Mouse (Mus musculus) neutrophil, adult 5-6 weeks (primary cell): ENCODE measurements at regions not wholly inside any gene's neighbourhood (a gene's known extent, or its start where the extent isn't known, plus 50 kb on each side); places are given as distances from the start of the nearest gene placed in this dataset.

ENCODE experiments used
- ATAC-seq: fragments of 151-379, 151-347 bp; 2 replicates; pipeline ENCODE4 v1.8.0; 2017; ENCODE audit warnings: mild to moderate bottlenecking, moderate TSS enrichment; ENCODE audit not compliant: insufficient number of reproducible peaks, poor library complexity, low FRiP score, severe bottlenecking; ENCODE audit errors: extremely low read depth

DNA sequence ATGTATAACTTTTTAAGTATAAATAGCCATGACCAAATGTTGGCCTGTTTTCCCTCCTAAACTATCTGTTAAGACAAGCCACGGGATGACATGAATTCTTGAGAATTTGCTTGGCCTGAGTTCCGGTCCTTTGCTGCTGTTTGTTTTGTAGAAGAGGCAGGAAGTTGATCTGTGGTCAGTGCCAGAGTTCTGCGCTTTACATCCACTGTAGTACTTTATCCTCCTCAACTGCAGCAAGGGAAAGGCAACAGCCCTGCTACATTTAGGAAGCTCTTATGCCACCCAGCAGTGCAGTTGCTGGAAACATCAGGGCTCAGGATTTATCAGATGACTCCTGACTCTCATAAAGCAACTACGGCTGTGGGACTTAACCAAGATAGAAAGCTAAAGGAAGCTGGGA lies 508.4 kb upstream of the Map3k7 start:
- ATAC-seq, result no peak

DNA sequence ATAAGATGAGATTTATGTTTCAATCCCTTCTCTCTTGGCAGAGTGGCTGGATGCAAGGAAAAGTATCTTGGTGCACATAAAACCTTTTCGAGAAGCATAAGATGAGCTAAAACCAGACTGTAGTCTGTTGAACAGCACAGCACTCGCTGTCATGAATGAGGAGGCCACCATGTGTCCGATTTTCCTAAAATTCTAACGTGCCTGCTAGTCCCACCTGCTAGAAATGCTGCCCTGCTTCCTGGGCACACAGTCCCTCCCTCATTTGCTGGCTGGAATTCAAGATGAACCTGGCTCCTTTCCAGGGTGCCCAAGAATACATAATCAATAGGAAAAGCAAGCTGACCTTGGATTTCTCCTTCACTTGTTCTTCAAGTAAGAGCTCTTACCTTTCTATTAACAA lies 501.4 kb upstream of the Map3k7 start:
- no peak for ATAC-seq

DNA sequence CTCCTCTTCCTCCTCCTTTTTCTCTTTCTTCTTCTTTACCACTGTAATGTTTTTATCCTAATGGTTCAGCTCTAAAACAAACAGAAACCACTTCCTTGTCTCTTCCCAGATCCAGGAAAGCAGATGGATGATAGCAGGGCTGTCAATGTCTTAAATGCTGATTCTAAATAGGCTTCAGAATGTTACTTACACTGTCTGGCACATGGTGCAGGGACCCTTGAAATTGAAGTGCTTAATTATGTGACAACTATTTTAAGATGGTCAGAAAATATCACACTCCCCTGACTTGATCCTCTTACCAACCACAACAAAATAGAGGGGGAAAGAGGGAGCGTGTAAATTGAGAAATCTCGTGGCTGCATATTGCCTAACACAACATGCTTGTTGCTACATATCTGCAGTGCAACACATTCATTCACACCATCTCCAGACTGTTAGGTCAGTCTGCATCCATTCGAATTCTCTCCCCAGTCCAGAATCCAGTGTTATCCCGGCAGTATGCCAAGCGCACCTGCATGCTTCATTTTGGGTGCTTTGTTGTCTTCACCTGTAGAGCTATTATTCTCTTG lies 500.7 kb upstream of the Map3k7 start:
- no peak for ATAC-seq

DNA sequence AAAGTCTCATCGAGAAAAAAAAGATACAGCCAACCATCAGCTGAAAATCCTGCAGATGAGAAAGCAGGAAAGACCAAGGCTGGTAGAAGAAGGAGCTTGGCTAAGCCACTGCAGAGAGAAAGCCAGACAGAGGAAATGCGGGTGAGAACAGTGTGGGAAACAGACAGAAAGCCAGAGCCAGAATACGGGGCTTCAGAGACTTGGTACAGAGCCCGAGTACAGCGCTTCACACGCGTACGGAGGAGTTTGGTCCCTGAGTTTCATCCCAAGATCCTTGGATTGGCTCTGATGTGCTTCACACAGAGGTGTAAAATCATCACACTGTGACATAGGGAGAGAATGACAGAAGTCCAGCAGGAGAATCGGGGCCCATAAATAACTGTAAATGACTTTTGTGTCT lies 495.6 kb upstream of the Map3k7 start:
- no peak for ATAC-seq

DNA sequence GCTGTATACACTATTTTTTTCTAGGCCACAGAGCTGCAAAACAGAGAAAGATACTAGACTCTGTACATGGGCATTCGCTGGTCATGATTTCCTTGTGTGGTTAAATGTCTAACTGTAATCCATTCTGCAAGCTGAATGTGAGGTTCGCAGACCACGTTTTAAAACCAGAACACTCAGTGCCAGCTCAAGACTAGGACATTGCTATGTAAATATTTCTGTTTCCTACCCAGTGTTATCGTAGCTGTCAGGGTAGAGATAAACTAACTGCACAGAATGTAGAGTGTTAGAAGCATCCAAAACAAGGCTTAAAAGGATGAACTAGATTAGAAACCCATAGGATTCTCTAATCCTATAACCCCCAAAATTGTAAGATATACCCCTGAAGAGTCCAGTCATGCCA lies 494.1 kb upstream of the Map3k7 start:
- no peak for ATAC-seq

DNA sequence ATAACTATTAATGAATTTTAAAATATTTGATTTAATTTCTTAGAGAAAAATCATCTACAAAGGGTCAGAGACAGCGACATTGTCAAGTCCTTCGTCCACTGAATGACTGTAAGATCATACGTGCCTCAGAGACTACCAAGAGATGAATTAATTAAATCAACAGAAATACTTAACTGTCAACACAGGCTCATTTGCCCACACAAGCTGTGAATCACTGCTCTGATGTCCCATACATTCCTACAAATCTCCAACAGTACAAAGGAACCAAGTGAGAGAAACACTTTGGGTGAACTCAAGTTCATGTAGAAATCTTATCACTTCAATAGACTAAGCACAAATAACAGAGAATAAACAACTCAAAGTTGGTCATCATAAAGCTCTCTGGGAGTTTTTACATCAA lies 471.4 kb upstream of the Map3k7 start:
- no peak for ATAC-seq

DNA sequence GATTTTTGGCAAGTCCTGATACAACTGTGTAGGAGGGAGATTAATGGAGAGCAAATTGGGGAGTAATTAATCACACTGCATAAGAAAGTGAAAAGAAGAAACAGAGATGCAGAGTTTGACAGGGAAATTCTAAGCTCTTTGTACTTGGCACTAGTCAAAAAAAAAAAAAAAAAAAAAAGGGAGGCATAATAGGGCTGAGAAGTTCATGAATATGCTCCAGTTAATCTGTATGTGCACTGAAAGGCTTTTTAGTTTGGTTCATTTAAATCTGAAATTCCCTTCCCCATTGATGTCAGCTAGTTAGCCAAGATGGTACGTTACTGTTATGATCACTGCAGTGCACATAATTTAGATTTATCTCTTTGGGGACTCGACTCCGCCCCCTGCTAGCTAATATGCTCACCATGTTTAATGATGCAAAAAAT lies 470.8 kb upstream of the Map3k7 start:
- ATAC-seq, result no peak

DNA sequence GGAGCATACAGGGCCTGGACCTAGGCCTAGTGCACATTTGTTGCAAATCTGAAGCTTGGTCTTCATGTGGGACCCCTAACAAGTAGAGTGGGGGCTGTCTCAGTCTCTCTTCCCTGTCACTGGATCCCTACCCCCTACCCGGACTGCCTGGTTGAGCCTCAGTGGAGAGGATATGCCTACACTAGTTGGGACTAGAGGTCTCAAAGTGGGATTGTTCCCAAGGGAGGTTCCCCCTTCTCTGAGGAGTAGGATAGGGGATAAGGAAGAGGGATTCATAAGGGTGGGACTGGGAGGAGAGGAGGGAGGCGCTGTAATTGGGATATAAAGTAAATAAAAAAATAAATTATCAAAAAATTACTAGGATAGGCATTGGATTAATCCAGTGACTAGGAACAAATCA lies 464.0 kb upstream of the Map3k7 start:
- ATAC-seq, result no peak

DNA sequence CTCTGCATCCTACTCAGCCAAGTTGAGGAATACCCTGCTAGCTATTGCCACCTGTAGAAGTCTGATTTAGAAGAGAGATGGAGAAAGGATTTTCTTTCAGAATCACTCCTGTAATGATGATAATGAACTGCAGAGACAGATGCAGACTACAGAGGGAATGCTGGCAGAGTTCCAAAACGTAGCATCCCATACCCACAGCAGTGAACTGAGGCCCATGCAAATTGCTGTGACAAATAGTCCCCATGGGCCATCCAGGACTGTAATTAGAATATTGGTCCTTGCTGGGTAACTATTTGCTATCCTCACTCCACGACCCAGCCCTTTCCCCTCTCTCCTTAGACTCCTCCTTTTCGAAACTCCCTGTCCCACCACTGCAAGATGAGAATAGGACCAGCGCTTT lies 463.5 kb upstream of the Map3k7 start:
- ATAC-seq, result no peak

DNA sequence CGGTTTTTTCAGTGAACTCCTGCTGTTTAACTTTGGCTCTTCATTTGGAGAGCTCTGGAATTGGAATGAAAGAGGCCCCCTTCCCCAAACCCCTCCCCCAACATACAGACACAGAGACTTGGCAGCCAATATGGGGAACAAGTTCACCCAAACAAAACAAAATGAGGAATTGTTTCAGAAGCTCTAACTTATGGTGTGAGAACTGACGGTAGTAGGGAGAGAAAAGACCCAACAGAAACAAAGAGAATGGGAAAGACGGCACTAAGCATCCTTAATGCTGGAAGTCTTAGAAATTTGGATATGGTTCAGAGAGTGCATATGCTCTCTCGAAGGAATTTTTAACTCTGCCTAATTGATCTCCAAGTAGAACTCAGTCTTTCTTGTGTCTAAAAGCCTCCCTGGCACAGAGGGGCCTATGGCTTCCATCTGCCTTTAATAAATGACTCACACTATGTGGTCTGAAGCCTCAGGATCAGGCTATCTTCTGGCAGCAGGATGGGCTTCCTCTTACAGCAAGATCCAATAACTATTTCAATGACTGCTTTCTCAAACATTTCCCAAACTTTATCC lies 438.2 kb upstream of the Map3k7 start:
- ATAC-seq, result no peak

DNA sequence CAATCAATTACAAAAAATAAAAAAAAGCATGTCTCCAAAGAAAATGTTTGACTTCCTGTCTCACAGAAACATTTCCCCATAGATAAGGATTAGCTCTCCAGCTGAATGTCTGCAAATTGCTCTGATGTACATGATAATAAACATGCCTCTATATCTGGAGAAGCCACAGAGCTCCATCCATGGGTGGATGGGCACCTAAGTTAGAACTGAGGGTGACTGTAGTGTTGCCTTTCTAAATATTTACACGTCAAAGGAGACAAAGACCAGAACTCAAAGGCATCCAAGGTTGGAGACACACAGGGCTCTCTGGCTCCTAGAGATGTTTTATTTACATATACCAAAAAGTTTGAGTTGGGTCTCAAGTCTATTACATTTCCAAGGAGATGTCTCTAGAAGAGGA lies 427.1 kb upstream of the Map3k7 start:
- no peak for ATAC-seq

DNA sequence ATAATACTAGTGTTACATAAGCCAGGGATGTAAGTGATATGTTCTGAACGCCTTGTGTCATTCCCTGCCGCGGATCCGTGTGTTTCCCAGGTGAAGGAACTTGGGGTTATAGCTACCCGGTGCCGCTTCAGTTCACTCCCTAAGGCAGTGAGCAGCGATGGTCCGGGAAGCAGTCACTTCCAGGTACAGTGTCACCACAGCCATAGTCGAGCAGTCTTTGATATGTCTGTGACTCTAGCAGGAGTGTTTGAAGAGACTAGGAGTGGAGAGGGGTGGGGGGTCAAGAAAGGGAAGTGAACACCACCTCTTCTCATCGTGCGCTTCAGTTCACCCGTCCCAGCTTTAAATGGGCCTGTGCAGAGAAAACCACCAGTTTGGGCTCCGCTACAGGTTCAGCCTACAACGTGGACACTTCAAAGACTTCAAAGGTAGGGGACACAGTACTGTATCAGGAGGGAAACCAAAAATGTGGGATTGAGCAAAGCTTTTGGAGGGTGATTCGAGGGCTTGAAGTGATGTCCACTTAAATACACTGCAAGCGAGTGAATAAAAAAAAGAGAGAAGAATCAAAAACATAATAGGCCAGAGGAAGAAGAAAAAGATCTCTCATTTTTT lies 410.0 kb upstream of the Map3k7 start:
- no peak for ATAC-seq

DNA sequence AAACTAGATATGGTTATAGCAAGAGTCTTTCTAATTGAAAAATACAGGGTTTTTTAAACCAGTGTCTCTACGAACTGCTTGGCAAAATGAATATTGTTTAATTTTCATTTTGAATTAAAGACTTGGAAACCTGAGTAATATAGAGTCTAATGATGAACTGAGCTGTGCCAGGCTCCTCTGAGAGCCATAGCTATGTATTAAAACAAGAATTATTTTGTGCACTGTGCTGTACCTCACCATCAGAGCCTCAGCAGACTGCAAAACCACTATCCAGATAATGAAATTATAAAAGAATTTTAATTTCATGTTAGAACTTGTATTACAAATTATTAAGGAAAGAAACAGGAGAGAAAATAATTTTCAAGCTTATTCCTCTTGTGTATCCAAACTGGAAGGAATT lies 408.8 kb upstream of the Map3k7 start:
- no peak for ATAC-seq

DNA sequence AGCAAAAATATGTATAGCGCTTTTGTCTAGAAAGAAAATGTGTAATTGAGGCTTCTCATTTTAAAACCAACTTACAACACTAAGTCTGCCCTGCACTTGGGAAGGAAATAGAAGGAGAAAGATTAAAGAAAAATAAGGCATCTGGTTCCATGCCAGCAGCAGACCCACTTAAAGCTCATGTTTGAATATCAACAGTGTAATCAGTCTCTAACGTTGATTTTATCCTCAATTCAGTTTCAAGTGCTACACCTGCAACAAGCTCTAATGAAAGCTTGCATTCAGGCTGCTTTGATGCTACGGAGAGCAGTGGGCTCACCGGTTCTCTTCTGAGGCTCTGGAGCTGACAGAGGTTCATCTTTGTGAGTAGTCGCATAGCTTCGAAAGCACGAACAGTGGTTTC lies 406.6 kb upstream of the Map3k7 start:
- no peak for ATAC-seq

DNA sequence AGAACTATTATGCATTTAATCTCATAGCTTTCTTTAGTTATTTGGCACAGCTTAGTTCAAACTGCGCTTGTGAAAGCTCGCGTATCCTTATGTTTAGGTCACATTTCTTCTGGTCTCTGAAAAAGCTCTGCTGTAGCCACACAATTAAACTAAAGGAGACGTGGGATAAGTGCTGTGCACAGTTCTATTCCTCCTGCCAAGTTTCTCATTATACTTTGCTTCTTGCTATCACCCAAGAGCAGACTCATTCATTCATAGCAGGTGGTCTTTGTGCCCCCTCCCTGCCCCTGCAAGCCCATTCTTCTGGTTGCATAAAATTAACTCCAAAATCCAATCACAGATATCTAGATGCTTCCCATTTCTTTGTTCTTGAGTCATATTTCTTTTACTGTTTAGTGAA lies 403.6 kb upstream of the Map3k7 start:
- no peak for ATAC-seq

DNA sequence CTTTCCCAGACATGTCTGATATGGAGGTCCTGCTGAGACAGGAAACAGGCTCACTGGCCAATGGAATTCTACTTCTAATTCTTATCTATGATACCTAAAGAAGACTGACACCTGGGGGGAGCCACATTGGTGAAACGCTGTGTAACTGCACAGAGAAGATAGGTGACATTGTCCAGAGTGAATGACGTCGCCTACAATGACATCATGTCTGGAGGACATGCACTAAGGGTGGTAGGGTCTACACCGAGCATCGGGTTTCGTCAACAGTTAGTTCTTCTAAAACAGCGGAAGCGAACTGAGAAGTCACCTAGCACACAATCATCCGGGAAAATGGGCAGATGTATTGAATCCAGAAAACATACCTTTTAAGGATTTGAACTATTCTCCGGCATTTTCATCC lies 402.7 kb upstream of the Map3k7 start:
- ATAC-seq, result no peak

DNA sequence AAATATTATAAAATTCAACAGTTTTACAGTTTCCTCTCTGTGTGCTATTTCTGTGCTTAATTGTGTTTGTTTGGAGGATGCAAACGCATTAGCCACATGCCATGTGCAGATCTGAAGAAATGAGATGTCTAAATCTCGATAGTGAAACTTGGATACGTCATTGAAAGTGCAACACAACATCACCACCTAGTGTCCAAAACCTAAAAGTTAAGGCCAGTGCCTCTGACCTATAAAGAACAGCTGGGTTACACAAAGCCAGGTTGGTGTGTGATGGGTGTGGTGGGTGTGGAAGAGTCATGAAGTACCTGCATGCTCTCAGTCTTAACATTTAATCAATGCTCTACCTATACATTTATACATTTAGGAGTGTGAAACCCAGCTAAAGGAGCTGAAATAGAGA lies 402.1 kb upstream of the Map3k7 start:
- no peak for ATAC-seq

DNA sequence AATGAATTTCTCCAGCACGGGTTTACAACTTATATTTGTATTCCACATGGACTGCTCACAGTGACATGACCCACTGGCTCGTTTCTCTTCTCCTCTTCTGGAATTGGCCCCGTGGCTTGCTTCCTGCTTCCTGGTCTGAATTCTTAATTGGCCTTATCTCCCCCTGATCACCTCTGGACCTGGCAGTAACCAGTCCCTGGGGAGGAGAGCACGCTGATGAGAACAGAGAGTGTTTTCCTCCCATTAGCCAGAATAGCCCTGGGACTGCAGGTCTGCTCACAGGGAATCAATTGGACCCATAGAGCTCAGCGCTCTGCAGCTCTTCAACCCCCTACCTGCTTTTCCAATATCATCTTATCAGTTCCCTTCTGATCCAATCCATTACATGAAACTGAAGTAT lies 397.7 kb upstream of the Map3k7 start:
- no peak for ATAC-seq

DNA sequence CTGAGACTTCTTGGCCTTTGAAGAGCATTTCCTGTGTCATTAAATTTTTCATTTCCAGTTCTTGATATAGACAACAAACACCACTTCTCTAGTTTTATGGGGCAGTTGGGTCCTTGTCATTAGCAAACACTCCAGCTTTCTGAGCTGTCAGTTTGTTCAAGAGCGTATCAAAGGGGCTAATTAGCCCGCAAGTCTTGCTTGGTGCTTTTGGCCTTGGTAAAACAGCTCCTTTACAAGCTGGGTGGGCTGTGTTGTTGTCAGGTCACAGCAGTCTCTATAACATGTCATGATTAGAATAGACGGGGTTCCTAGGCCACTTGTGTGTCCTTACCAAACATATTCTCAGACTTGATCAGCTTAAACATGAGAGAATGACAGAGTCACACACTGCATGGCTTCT lies 397.1 kb upstream of the Map3k7 start:
- no peak for ATAC-seq

DNA sequence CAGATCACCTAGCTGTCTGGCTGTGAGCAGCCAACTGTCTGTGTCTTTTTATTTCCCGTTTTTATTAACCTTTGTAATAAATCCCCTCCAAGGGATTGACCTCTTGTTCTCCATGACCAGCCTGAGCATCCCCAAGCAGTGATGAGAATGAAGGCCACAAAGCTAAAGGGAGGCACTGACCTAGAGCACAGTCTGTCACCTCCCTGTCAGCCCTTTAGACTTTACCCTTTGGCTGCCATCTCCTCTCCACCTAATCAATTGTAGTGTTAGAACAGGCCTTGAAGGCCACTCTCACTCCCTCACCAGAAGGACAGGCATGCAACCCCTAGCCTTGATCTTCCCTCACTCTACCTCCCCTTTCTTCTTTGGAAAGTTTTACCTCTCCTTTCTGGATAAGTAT lies 394.2 kb upstream of the Map3k7 start:
- no peak for ATAC-seq

DNA sequence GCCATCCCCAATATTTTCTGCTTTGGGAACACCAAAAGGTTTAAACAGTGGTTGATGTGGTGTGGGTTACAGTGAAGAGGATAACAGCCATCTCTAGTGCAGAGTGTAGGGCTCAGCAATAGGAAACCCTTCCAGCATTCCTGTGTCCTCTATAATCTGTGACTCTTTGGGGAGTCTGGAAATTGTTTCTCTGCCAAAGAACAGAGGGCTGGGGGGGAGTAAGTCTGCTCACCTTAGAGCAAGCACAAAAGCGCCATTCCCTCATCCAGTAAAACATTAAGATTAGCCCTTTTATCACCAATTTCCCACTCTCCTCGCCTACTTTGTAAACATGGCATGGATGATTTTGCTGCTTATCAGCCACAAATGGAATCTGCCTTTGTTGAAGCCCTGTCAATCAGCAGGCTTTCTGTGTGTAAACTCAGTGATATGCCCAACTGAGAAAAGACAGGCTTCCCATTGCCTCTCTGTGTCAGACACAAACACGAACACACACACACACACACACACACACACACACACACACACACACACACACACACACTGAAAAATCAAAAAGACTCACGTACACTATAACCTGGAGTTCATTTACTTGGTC lies 386.8 kb upstream of the Map3k7 start:
- no peak for ATAC-seq
